Mouse (Mus musculus): ENCODE results near the gene Irak4. TPM values are rescaled to one million over a fixed set of nuclear protein-coding genes. Genes with fewer than 3 reads are reported as not detected.

Irak4 gene
- 38.2 and 43.7 TPM in 2 replicates for total RNA-seq (2023)

DNA sequence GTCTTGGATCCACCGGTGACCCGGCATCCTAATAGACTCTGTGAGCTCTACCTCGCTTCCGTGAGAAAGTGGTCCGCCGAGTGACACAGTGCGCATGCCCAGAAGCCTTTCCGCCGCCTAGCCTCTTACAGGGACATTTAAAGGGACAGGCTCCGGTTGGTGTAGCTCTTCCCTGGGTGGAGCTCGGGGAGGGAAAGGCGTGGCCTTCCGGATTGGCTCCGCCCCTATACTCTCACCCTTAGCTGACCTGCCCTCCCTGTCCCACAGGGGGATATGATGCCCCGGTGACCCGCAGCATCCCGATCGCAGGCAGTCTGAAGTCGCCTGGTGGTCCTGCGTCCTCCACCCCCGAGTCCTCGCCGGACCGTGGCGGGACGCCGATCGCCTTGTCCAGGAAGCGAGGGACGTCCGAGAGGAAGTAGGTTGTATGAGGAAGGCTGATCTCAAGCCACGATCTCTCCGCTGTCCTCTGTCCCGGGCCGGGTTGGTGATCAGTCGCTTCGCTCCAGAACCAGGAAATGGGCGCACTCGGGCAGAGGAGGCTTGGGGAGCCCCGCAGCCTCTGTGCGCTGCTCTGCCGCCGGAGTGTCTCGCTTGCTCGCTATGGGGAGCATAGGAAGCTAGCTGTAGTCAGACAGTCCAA lies at the start of gene Irak4, which contains the start of gene Pus7l:
TSS of gene Irak4 (plus strand) at position 235 of the 643 bp plus-strand sequence.
TSS of gene Pus7l (minus strand) at position 139 of the 643 bp plus-strand sequence.

DNA sequence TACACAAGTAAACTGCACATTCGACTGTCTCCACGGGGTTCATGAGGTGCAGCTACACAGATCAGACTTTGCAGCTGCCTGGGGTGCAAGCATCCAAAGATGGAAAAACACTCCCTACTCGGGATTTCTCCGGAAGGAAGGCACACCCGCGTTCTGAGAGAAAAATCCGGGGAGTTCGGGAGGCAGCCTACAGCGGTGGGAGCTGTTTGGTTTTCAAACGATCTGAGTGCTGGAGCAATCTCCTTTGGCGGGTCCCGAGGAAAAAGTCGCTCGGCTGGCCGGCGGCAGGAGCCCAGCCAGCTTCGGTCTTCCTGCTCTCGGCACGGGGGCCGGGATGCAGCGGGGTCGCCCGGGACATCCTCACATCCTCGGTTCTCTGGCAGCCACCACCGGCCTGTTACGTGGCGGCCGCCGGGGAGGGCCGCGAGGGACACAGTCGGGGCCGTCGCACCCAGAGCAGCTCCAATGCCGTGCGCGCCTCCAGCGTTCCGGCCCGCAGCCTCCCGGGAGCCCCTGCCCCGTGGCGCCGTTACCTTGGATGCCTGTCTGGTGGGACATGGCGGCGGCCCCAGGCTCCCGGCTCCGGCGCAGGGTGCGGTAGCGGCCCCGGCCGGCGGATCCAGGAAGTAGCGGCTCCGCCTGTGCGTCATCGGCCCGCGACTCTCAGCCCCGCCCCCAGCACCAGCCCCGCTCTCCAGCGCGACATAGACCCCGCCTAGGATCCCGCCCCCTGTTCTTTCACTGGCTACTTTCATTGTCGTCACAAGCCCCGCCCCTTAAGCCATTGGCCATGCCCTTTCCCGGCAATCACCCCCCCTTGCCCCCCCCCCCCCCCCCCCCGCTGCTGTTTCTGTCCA lies 46.0 kb downstream of the Irak4 start, which contains the start of gene Twf1:
TSS of gene Twf1 (minus strand) at position 671 of the 857 bp plus-strand sequence.

DNA sequence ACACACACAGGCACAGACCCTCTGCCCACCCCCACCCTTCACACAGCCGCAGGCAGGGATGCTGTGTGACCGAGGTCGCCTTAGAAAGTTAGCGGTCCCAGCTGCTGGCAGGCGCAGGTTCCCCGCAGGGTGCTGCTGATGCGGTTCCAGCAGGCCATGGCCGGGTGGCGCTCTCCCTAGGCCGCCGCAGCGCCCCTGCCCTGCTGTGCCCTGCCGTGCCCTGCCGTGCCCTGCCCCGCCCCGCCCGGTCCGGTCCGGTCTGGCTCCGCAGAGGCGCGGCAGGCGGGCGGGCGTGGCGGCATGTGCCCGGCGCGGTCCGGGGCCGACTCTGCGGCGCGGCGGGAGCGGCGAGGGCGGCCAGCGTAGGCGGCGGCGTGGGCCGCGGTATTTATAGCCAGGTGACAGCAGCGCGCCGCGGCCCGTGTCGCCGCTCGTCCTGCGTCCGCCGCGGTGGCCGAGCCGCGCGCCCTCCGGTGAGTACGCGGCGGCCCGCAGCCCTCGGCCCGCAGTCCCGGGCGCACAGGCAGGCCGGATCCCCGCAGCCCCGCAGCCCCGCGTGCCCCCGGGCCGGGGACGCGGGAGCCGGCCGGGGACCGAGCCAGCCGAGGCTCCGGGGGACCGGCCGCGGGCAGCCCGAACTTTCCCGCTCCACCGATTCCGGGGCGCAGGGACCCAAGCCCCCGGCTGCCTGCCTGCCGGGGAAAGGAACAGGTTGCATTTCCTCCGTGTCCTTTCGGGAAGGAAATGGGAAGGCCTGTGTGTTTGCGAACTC lies 85.6 kb downstream of the Irak4 start, which contains the start of gene Tmem117:
TSS of gene Tmem117 (plus strand) at position 403 of the 772 bp plus-strand sequence.

Other genes with a start within 250 kb of the Irak4 start
- gene Adamts20, start 78.2 kb upstream of the Irak4 start, total RNA-seq (2023), result not detected in 2 replicates
- gene Pus7l, start 96 bp upstream of the Irak4 start, total RNA-seq (2023), result 2.0 and 2.9 TPM in 2 replicates
- gene Twf1, start 46.2 kb downstream of the Irak4 start, total RNA-seq (2023), result 39.4 and 60.2 TPM in 2 replicates
- gene Tmem117, start 85.6 kb downstream of the Irak4 start, total RNA-seq (2023), result 1.1 and 1.5 TPM in 2 replicates